Mouse (Mus musculus) lung, postnatal 0 days (tissue): ENCODE measurements around the gene Scrn2. TPM values are rescaled to one million over a fixed set of nuclear protein-coding genes. Genes with fewer than 3 reads are reported as not detected.

ENCODE experiments used
- ATAC-seq: fragments of 200-750 bp; cut with Nextera tagmentation; 2 replicates; pipeline ENCODE4 v1.8.0; 2017; ENCODE audit warnings: moderate library complexity
- DNase-seq: peaks from one replicate; pipeline ENCODE4 v3.0.0-alpha.2; 2016; ENCODE audit warnings: low spot score
- H3K27ac ChIP-seq: fragments of 300-500 bp; sonication (generic); 2 replicates; pipeline ENCODE4 v1.5.1; 2014; ENCODE audit warnings: antibody characterized with exemption, mild to moderate bottlenecking, low read length, mixed read lengths
- H3K27me3 ChIP-seq: fragments of 300-500 bp; sonication (generic); replicated peaks from 2 replicates; pipeline ENCODE4 v1.6.1; 2014; ENCODE audit warnings: low read length, mixed read lengths; ENCODE audit not compliant: insufficient read depth
- H3K36me3 ChIP-seq: fragments of 300-500 bp; sonication (generic); 2 replicates; pipeline ENCODE4 v1.6.1; 2014; ENCODE audit warnings: low read length, mixed read lengths; ENCODE audit not compliant: insufficient read depth
- H3K4me1 ChIP-seq: fragments of 300-500 bp; sonication (generic); 2 replicates; pipeline ENCODE4 v1.6.1; 2014; ENCODE audit warnings: antibody characterized with exemption, low read depth, low read length, mixed read lengths; ENCODE audit not compliant: insufficient read depth
- H3K4me2 ChIP-seq: fragments of 300-500 bp; sonication (generic); replicated peaks from 2 replicates; pipeline ENCODE4 v1.6.1; 2014; ENCODE audit warnings: low read depth, mild to moderate bottlenecking, low read length, moderate library complexity, mixed read lengths
- H3K4me3 ChIP-seq: fragments of 300-500 bp; sonication (generic); 2 replicates; pipeline ENCODE4 v1.5.1; 2014; ENCODE audit warnings: low read depth, low read length
- H3K9ac ChIP-seq: fragments of 300-500 bp; sonication (generic); replicated peaks from 2 replicates; pipeline ENCODE4 v1.6.1; 2014; ENCODE audit warnings: low read depth, mild to moderate bottlenecking
- H3K9me3 ChIP-seq: fragments of 300-500 bp; sonication (generic); 2 replicates; pipeline ENCODE4 v1.6.1; 2016; ENCODE audit warnings: low read length, mixed read lengths
- CTCF ChIP-seq: IDR thresholded peaks from 2 replicates; pipeline ENCODE4 v1.5.1; 2016; ENCODE audit warnings: antibody characterized with exemption, mild to moderate bottlenecking
- EP300 ChIP-seq: IDR thresholded peaks from 2 replicates; pipeline ENCODE4 v1.6.1; 2016; ENCODE audit warnings: antibody characterized with exemption, mild to moderate bottlenecking, control low read depth
- WGBS: fragments of 180-500 bp; shearing (Covaris S2); extraction: QIAGEN DNeasy Blood & Tissue Kit; methylation state at CpG from one replicate; pipeline ENCODE4 v1.1.7; 2014; 5-methylcytosine and 5-hydroxymethylcytosine counted together
- polyA plus RNA-seq: library from polyadenylated mRNA; unstranded; fragments of >200 nt; fragmentation: Nextera tagmentation; extraction: Ambion mirVana; gene quantifications from 2 replicates; pipeline ENCODE4 v1.2.1, GENCODE M21; 2015

Gene Scrn2
- polyA plus RNA-seq, 1 experiment from 2014 or later = 15.7 TPM

DNA sequence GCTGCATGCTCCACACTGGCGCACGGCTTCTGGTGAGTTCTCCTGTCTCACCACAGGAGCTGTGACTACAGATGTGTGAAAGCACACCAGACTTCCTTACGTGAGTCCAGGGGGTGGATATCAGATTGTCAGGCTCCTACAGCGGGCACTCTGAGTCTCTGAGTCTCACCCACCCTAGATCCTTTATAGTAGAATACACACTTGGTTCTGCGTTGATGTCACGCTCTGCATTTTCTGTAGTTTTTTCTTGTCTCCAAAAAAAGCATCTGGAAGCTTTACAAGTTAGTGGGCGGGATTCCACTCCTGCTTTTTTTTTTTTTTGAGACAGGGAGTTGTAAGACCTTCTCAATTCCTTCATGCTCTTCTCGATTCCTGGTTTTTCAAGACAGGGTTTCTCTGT, 15.2 kb downstream of the Scrn2 start:
- Histone ChIP-seq H3K27ac (no peak overlapping the region), H3K4me2 (no peak overlapping the region), H3K36me3 (no peaks in the 10 kb centered on the region), H3K4me3 (no peak overlapping the region), H3K9me3 (no peaks in the 10 kb centered on the region), H3K4me1 (no peaks in the 10 kb centered on the region), H3K27me3 (no peaks in the 10 kb centered on the region), H3K9ac (no peak overlapping the region)
- DNase-seq (no peak), ATAC-seq (no peak)
- 94% methylated on average over 8 of the region's 8 CpGs for WGBS
- TF ChIP-seq EP300 (no peak), CTCF (no peak)

- H3K27me3 ChIP-seq = no peaks in the 10 kb centered on the region
- H3K4me1 ChIP-seq = no peaks in the 10 kb centered on the region
- peak; percentile 49 for TF ChIP-seq CTCF
- TF ChIP-seq EP300 = no peak
- no peak overlapping the region for H3K4me2 ChIP-seq
- H3K36me3 ChIP-seq = no peaks in the 10 kb centered on the region
- no peak overlapping the region for H3K27ac ChIP-seq
- no peaks in the 10 kb centered on the region for H3K9me3 ChIP-seq
- no peak for DNase-seq
- WGBS = 84% methylated on average over 7 of the region's 7 CpGs
- no peak overlapping the region for H3K9ac ChIP-seq
- no peak overlapping the region for H3K4me3 ChIP-seq
- ATAC-seq = no peak
Observed at GRCm38 (mm10) chr11:97045861-97046260, 16.1 kb downstream of the Scrn2 start.

- TF ChIP-seq CTCF (no peak), EP300 (0 out of 2 replicates have a peak, but pooled peaks have one; percentile 48)
Observed at GRCm38 (mm10) chr11:97048090-97048650, 18.4 kb downstream of the Scrn2 start.

DNA sequence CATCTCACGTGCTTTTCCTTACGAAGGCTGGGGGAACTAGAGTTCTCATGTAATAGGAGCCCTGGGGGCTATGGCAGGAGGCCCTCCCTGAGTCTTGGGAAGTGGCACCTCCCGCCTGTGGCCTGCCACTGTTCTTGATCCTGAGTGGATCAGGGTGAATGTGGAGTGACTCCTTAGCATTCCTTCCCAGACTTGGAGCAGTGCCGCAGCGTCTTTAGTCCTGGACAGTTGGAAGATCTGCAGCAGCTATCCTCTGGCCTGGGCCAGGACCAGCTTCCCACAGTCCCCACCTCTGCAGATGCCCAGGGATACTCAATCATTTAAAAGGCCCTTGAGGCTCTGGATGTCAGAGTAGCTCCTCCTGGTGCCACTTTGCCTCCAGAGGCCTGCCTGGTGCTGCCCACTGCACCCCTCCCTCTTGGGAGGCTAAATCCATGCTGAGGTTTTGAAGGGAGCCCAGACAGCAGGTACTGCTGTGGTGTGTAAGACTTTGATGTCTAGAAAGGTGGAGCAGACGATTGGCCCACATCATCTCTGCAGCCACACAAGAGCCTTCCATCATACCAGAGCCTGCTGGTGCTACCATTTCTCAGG, 19.9 kb downstream of the Scrn2 start:
- Histone ChIP-seq H3K4me3 (no peak overlapping the region), H3K27me3 (no peaks in the 10 kb centered on the region), H3K9ac (no peak overlapping the region), H3K4me1 (peaks cover 10% of the 10 kb centered on the region; the same call in 1 of the 2 replicates), H3K4me2 (no peak overlapping the region), H3K9me3 (no peaks in the 10 kb centered on the region), H3K27ac (no peak overlapping the region; the same call in 1 of the 2 replicates), H3K36me3 (peaks cover 9% of the 10 kb centered on the region; the same call in 1 of the 2 replicates)
- WGBS = 69% methylated on average over 6 of the region's 6 CpGs
- TF ChIP-seq CTCF (no peak), EP300 (no peak)
- DNase-seq = no peak
- ATAC-seq = no peak

More at GRCm38 (mm10) chr11:97048090-97048650, 18.4 kb downstream of the Scrn2 start:
- ATAC-seq (no peak), DNase-seq (no peak)
- no peak overlapping the region for H3K4me2 ChIP-seq
- 67% methylated on average over 8 of the region's 8 CpGs for WGBS
- H3K9me3 ChIP-seq = no peaks in the 10 kb centered on the region
- no peak overlapping the region for H3K9ac ChIP-seq
- H3K4me1 ChIP-seq = peaks cover 10% of the 10 kb centered on the region; the same call in 1 of the 2 replicates
- H3K36me3 ChIP-seq = no peaks in the 10 kb centered on the region
- H3K4me3 ChIP-seq = no peak overlapping the region
- H3K27ac ChIP-seq = no peak overlapping the region
- no peaks in the 10 kb centered on the region for H3K27me3 ChIP-seq

- WGBS = 3% methylated on average over 18 of the region's 18 CpGs
- H3K27me3 ChIP-seq = no peaks in the 10 kb centered on the region
- peak within 1 kb of the TSS; percentile 83 for H3K4me2 ChIP-seq
- TF ChIP-seq EP300 = no peak
- TF ChIP-seq CTCF = peak; percentile 58
- DNase-seq (peak; percentile 89), ATAC-seq (peak; percentile 75)
- H3K4me3 ChIP-seq = peak within 1 kb of the TSS; percentile 48
- H3K4me1 ChIP-seq = peaks cover 10% of the 10 kb centered on the region; the same call in 1 of the 2 replicates
- H3K36me3 ChIP-seq = peaks cover 17% of the 10 kb centered on the region; the same call in 1 of the 2 replicates
- no peaks in the 10 kb centered on the region for H3K9me3 ChIP-seq
- H3K27ac ChIP-seq = peak within 1 kb of the TSS; percentile 34
- H3K9ac ChIP-seq = peak within 1 kb of the TSS; percentile 60
Observed at GRCm38 (mm10) chr11:97050216-97050943, 20.6 kb downstream of the Scrn2 start, which contains the start of gene Osbpl7. Gene Osbpl7 (plus strand): TSS chr11:97050628.

GRCm38 (mm10) chr11:97050944-97051586, 21.3 kb downstream of the Scrn2 start:
- ATAC-seq (no peak), DNase-seq (no peak)
- Histone ChIP-seq H3K9ac (peak overlapping the region; percentile 60), H3K27ac (peak overlapping the region; percentile 34), H3K4me2 (peak overlapping the region; percentile 83), H3K4me1 (peaks cover 10% of the 10 kb centered on the region; the same call in 1 of the 2 replicates), H3K36me3 (peaks cover 22% of the 10 kb centered on the region; the same call in 1 of the 2 replicates), H3K4me3 (peak overlapping the region; percentile 48), H3K27me3 (no peaks in the 10 kb centered on the region), H3K9me3 (no peaks in the 10 kb centered on the region)
- WGBS = 14% methylated on average over 13 of the region's 13 CpGs
- no peak for TF ChIP-seq EP300
- no peak for TF ChIP-seq CTCF
